Mouse (Mus musculus) gonadal fat pad, adult 2 months (tissue): ENCODE measurements around the gene Zfp787. TPM values are rescaled to one million over a fixed set of nuclear protein-coding genes. Genes with fewer than 3 reads are reported as not detected.
"Not testable (repeated sequence)": the region's sequence is repeated elsewhere in the genome, so short reads cannot be mapped to it uniquely, and the experiment has no call there.

Source experiments
- DNase-seq: peaks from one replicate; pipeline ENCODE4 v3.0.0-alpha.2; 2012; ENCODE audit warnings: low read depth
- polyA plus RNA-seq: library from polyadenylated mRNA; depleted of rRNA; stranded (reverse); fragments of >200 nt; gene quantifications from 2 replicates; pipeline ENCODE4 v1.2.3, GENCODE M21; 2012; rRNA removed

Zfp787 gene
- polyA plus RNA-seq, 1 experiment = 56.6 TPM

DNA sequence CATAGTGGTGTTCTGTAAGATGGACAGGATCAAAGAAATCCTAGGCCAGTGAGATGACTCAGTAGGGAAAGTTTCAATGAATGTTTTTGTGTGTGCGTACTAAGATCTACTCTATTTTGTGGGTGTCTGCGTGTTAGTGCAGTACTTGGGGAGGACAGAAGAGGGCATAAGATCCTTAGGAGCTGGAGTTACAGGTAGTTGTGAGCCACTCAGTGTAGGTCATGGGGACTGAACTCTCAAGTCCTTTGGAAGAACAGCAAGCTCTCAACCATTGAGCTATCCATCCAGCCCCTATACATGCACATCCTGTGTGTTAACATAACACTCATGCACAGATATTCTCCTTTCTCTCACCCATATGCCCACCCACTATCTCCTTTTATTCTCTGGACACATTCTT is 35.7 kb downstream of the Zfp787 start:
- not testable (repeated sequence) for DNase-seq

- no peak for DNase-seq
Observed at GRCm38 (mm10) chr7:6119501-6119900, 36.3 kb downstream of the Zfp787 start.

Other genes starting within 250 kb of the Zfp787 start
- gene Vmn1r65, start 145.0 kb downstream of the Zfp787 start, polyA plus RNA-seq = not detected in 2 replicates
- gene Nlrp4c, start 110.8 kb downstream of the Zfp787 start, polyA plus RNA-seq = not detected in 2 replicates
- gene Zfp444, start 16.2 kb upstream of the Zfp787 start, polyA plus RNA-seq = 15.7 and 17.0 TPM in 2 replicates
- not detected in 2 replicates for gene Galp, start 41.1 kb upstream of the Zfp787 start, polyA plus RNA-seq
- not detected in 2 replicates for gene Zscan5b, start 66.3 kb upstream of the Zfp787 start, polyA plus RNA-seq
- gene Epp13, start 96.7 kb upstream of the Zfp787 start, polyA plus RNA-seq = 1,972 and 2,446 TPM in 2 replicates
- 1.5 and 1.6 TPM in 2 replicates for gene Zfp667, start 130.6 kb upstream of the Zfp787 start, polyA plus RNA-seq
- gene Zfp583, start 175.3 kb upstream of the Zfp787 start, polyA plus RNA-seq = 0.96 and 1.1 TPM in 2 replicates
- gene Gm3854, start 187.8 kb upstream of the Zfp787 start, polyA plus RNA-seq = 0.14 and 0.18 TPM in 2 replicates
- 0.49 and 0.90 TPM in 2 replicates for gene Zfp78, start 207.3 kb upstream of the Zfp787 start, polyA plus RNA-seq
- gene Zfp28, start 227.3 kb upstream of the Zfp787 start, polyA plus RNA-seq = 3.0 and 3.3 TPM in 2 replicates
- gene Smim17, start 242.7 kb upstream of the Zfp787 start, polyA plus RNA-seq = not detected in 2 replicates